Mouse (Mus musculus) midbrain, embryonic 16.5 days (tissue): Measurements from ENCODE around the gene Map3k3. TPM values are rescaled to one million over a fixed set of nuclear protein-coding genes. Genes with fewer than 3 reads are reported as not detected.
"Not testable (repeated sequence)": the region's sequence is repeated elsewhere in the genome, so short reads cannot be mapped to it uniquely, and the experiment has no call there.

ENCODE experiments used
- ATAC-seq: fragments of 200-750 bp; cut with Nextera tagmentation; 2 replicates; pipeline ENCODE4 v1.8.0; 2017; ENCODE audit warnings: moderate TSS enrichment
- H3K27ac ChIP-seq: fragments of 300-500 bp; sonication (generic); 2 replicates; pipeline ENCODE4 v1.5.1; 2014; ENCODE audit warnings: mild to moderate bottlenecking, low read length, mixed read lengths
- H3K27me3 ChIP-seq: fragments of 300-500 bp; sonication (generic); 2 replicates; pipeline ENCODE4 v1.6.1; 2014; ENCODE audit warnings: low read depth, low read length, mixed read lengths; ENCODE audit not compliant: control insufficient read depth, insufficient read depth
- H3K36me3 ChIP-seq: fragments of 300-500 bp; sonication (generic); 2 replicates; pipeline ENCODE4 v1.6.1; 2014; ENCODE audit warnings: mild to moderate bottlenecking, low read length, moderate library complexity, mixed read lengths; ENCODE audit not compliant: control insufficient read depth, insufficient read depth
- H3K4me1 ChIP-seq: fragments of 300-500 bp; sonication (generic); 2 replicates; pipeline ENCODE4 v1.6.1; 2014; ENCODE audit warnings: mild to moderate bottlenecking, low read length, mixed read lengths; ENCODE audit not compliant: control insufficient read depth, insufficient read depth
- H3K4me2 ChIP-seq: fragments of 300-500 bp; sonication (generic); 2 replicates; pipeline ENCODE4 v1.6.1; 2014; ENCODE audit warnings: mild to moderate bottlenecking, low read length, mixed read lengths
- H3K4me3 ChIP-seq: fragments of 300-500 bp; sonication (generic); 2 replicates; pipeline ENCODE4 v1.5.1; 2014; ENCODE audit warnings: low read depth, mild to moderate bottlenecking, low read length, moderate library complexity, mixed read lengths
- H3K9ac ChIP-seq: fragments of 300-500 bp; sonication (generic); 2 replicates; pipeline ENCODE4 v1.6.1; 2014; ENCODE audit warnings: low read depth, low read length, mixed read lengths
- H3K9me3 ChIP-seq: fragments of 300-500 bp; sonication (generic); replicated peaks from 2 replicates; pipeline ENCODE4 v1.6.1; 2014; ENCODE audit warnings: mild to moderate bottlenecking, low read length, mixed read lengths; ENCODE audit not compliant: control insufficient read depth, poor library complexity, severe bottlenecking
- WGBS: fragments of 180-500 bp; shearing (Covaris S2); extraction: QIAGEN DNeasy Blood & Tissue Kit; methylation state at CpG from one replicate; pipeline ENCODE4 v1.1.7; 2014; 5-methylcytosine and 5-hydroxymethylcytosine counted together
- polyA plus RNA-seq: library from polyadenylated mRNA; unstranded; fragments of >200 nt; fragmentation: Nextera tagmentation; extraction: Ambion mirVana; gene quantifications from 2 replicates; pipeline ENCODE4 v1.2.1, GENCODE M21; 2015

The Map3k3 gene
- polyA plus RNA-seq, 1 experiment from 2014 or later = 10.9 TPM

DNA sequence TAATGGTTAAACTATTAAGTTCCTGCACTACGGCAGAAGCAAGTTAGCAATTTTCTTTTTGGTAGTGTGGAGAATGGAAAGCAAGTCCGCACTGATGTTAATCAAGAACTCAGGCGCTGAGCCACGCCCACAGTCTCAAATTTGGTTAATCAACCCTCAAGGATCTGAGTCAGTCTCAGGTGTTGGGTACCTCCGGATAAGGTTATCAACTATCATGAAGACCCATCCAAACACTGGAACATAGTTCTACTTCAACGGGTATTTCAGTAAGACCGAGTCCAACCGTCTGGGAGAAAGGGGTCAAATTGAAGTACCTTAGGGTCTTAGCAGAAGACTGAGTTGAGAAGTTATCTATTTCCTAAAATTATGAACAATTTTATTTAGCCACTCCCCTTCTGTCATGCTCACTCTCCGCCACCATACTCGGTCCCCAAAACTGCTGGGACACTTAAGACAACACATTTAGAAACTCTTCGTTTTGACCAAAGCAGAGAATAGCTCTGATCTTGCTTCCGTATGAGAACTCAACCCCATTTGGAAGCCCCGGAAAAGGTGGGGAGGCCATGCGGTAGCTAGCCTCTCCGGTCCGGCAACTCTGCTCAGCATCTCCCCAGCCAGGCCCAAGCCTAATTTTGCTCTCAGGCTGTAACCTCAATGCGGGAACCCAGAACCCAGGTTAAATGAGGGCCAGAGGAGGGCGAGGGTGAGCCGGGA lies 108.4 kb downstream of the Map3k3 start:
- peak overlapping the region; percentile 77 for H3K4me3 ChIP-seq
- H3K27me3 ChIP-seq = no peaks in the 10 kb centered on the region
- ATAC-seq = peak; percentile 49; the same call in 1 of the 2 replicates
- peak overlapping the region; percentile 83 for H3K9ac ChIP-seq
- H3K27ac ChIP-seq = peak overlapping the region; percentile 85
- H3K36me3 ChIP-seq = peaks cover 8% of the 10 kb centered on the region
- WGBS = 12% methylated on average over 19 of the region's 19 CpGs
- H3K4me1 ChIP-seq = peaks cover 10% of the 10 kb centered on the region
- H3K9me3 ChIP-seq = no peaks in the 10 kb centered on the region
- peak overlapping the region; percentile 75 for H3K4me2 ChIP-seq

- Histone ChIP-seq H3K27me3 (no peaks in the 10 kb centered on the region), H3K27ac (peak overlapping the region; percentile 85), H3K4me2 (peak overlapping the region; percentile 75), H3K9ac (peak overlapping the region; percentile 83), H3K36me3 (peaks cover 11% of the 10 kb centered on the region), H3K9me3 (no peaks in the 10 kb centered on the region), H3K4me1 (peaks cover 10% of the 10 kb centered on the region), H3K4me3 (peak overlapping the region; percentile 77)
- peak; percentile 97 for ATAC-seq
- WGBS = under 1% methylated on average over 44 of the region's 44 CpGs
Observed at GRCm38 (mm10) chr11:106193371-106194154, 109.2 kb downstream of the Map3k3 start.

GRCm38 (mm10) chr11:106194155-106194541 lies 109.7 kb downstream of the Map3k3 start:
- Histone ChIP-seq H3K4me3 (peak overlapping the region; percentile 77), H3K27ac (peak overlapping the region; percentile 85), H3K9ac (peak overlapping the region; percentile 67), H3K4me2 (peak overlapping the region; percentile 75), H3K4me1 (peaks cover 10% of the 10 kb centered on the region), H3K27me3 (no peaks in the 10 kb centered on the region), H3K9me3 (no peaks in the 10 kb centered on the region), H3K36me3 (peaks cover 11% of the 10 kb centered on the region)
- WGBS = 39% methylated on average over 3 of the region's 3 CpGs
- ATAC-seq = no peak

GRCm38 (mm10) chr11:106194891-106195290 lies 110.5 kb downstream of the Map3k3 start:
- H3K4me3 ChIP-seq = no peak overlapping the region
- ATAC-seq = no peak
- H3K27ac ChIP-seq = no peak overlapping the region
- WGBS = 90% methylated on average over 7 of the region's 7 CpGs
- H3K4me1 ChIP-seq = peaks cover 10% of the 10 kb centered on the region
- no peak overlapping the region for H3K9ac ChIP-seq
- H3K9me3 ChIP-seq = no peaks in the 10 kb centered on the region
- H3K27me3 ChIP-seq = no peaks in the 10 kb centered on the region
- H3K36me3 ChIP-seq = peaks cover 11% of the 10 kb centered on the region
- H3K4me2 ChIP-seq = no peak overlapping the region

- peaks cover 10% of the 10 kb centered on the region for H3K4me1 ChIP-seq
- no peaks in the 10 kb centered on the region for H3K27me3 ChIP-seq
- no peak overlapping the region for H3K9ac ChIP-seq
- H3K9me3 ChIP-seq = no peaks in the 10 kb centered on the region
- H3K27ac ChIP-seq = no peak overlapping the region
- H3K36me3 ChIP-seq = peaks cover 11% of the 10 kb centered on the region
- H3K4me2 ChIP-seq = no peak overlapping the region
- ATAC-seq = no peak
- no peak overlapping the region for H3K4me3 ChIP-seq
Observed at GRCm38 (mm10) chr11:106195341-106195740, 110.9 kb downstream of the Map3k3 start.

DNA sequence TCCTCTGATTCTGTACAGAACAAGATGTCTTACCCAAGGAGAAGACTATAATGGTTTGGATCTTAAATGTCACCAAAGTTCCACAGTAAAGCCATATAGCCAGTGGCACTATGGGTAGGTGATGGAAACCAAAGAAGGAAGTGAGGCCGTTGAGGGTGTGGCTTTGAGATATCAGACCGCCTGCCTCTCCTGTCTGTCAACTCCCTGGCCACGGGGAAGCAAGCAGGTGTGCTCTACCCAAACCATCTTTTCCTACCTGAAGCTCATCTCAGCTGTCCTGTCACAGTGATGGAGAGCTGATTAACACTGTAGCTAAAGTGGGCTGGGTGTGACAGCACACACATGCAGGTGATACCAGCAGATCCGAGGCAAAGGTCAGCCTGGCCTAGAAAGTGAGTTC lies 113.9 kb downstream of the Map3k3 start:
- peaks cover 4% of the 10 kb centered on the region; the same call in 1 of the 2 replicates for H3K4me1 ChIP-seq
- no peaks in the 10 kb centered on the region for H3K27me3 ChIP-seq
- H3K9me3 ChIP-seq = no peaks in the 10 kb centered on the region
- ATAC-seq = no peak
- H3K27ac ChIP-seq = no peak overlapping the region
- peaks cover 24% of the 10 kb centered on the region for H3K36me3 ChIP-seq
- H3K4me2 ChIP-seq = no peak overlapping the region
- no peak overlapping the region for H3K4me3 ChIP-seq
- 95% methylated on average over 4 of the region's 4 CpGs for WGBS
- H3K9ac ChIP-seq = no peak overlapping the region

GRCm38 (mm10) chr11:106199997-106200396 lies 115.6 kb downstream of the Map3k3 start:
- H3K4me1 ChIP-seq, H3K9ac ChIP-seq, ATAC-seq, H3K9me3 ChIP-seq, H3K27ac ChIP-seq, H3K4me3 ChIP-seq, H3K27me3 ChIP-seq, H3K4me2 ChIP-seq: not testable (repeated sequence)
- WGBS = 93% methylated on average over 7 of the region's 7 CpGs
- peaks cover 30% of the 10 kb centered on the region for H3K36me3 ChIP-seq

GRCm38 (mm10) chr11:106200756-106201155 lies 116.3 kb downstream of the Map3k3 start:
- Histone ChIP-seq H3K36me3 (peaks cover 35% of the 10 kb centered on the region), H3K9ac (no peak overlapping the region), H3K4me1 (no peaks in the 10 kb centered on the region), H3K9me3 (no peaks in the 10 kb centered on the region), H3K4me3 (no peak overlapping the region), H3K4me2 (no peak overlapping the region), H3K27ac (no peak overlapping the region), H3K27me3 (no peaks in the 10 kb centered on the region)
- no peak for ATAC-seq
- WGBS = 91% methylated on average over 6 of the region's 6 CpGs
